Mouse (Mus musculus) heart, postnatal 0 days (tissue): ENCODE results near the gene Gpc3. TPM values are rescaled to one million over a fixed set of nuclear protein-coding genes. Genes with fewer than 3 reads are reported as not detected.

Source experiments
- ATAC-seq: fragments of 200-750 bp; cut with Nextera tagmentation; 2 replicates; pipeline ENCODE4 v1.8.0; 2017; ENCODE audit warnings: low read depth, moderate number of reproducible peaks, moderate library complexity; ENCODE audit not compliant: insufficient read depth
- DNase-seq: peaks from one replicate; pipeline ENCODE4 v3.0.0-alpha.2; 2016; ENCODE audit warnings: low spot score
- H3K27ac ChIP-seq: fragments of 300-500 bp; sonication (generic); 2 replicates; pipeline ENCODE4 v1.5.1; 2014; ENCODE audit warnings: low read depth, mild to moderate bottlenecking
- H3K27me3 ChIP-seq: fragments of 300-500 bp; sonication (generic); 2 replicates; pipeline ENCODE4 v1.6.1; 2014; ENCODE audit warnings: low read length, mixed read lengths; ENCODE audit not compliant: control insufficient read depth, insufficient read depth
- H3K36me3 ChIP-seq: fragments of 300-500 bp; sonication (generic); replicated peaks from 2 replicates; pipeline ENCODE4 v1.6.1; 2014; ENCODE audit warnings: low read length, mixed read lengths; ENCODE audit not compliant: control insufficient read depth, insufficient read depth
- H3K4me1 ChIP-seq: fragments of 300-500 bp; sonication (generic); 2 replicates; pipeline ENCODE4 v1.6.1; 2014; ENCODE audit warnings: antibody characterized with exemption; ENCODE audit not compliant: control insufficient read depth, insufficient read depth
- H3K4me2 ChIP-seq: fragments of 300-500 bp; sonication (generic); 2 replicates; pipeline ENCODE4 v1.6.1; 2014; ENCODE audit warnings: low read depth, mild to moderate bottlenecking, low read length, moderate library complexity
- H3K4me3 ChIP-seq: fragments of 300-500 bp; sonication (generic); 2 replicates; pipeline ENCODE4 v1.5.1; 2014; ENCODE audit warnings: low read depth, low read length
- H3K9ac ChIP-seq: fragments of 300-500 bp; sonication (generic); replicated peaks from 2 replicates; pipeline ENCODE4 v1.6.1; 2014; ENCODE audit warnings: low read depth, low read length, mixed read lengths
- H3K9me3 ChIP-seq: fragments of 300-500 bp; sonication (generic); replicated peaks from 2 replicates; pipeline ENCODE4 v1.6.1; 2016; ENCODE audit warnings: low read length; ENCODE audit not compliant: control insufficient read depth
- CTCF ChIP-seq: IDR thresholded peaks from 2 replicates; pipeline ENCODE4 v1.5.1; 2016; ENCODE audit warnings: antibody characterized with exemption, control low read depth, low read depth
- EP300 ChIP-seq: IDR thresholded peaks from 2 replicates; pipeline ENCODE4 v1.6.1; 2016; ENCODE audit warnings: antibody characterized with exemption, low read depth
- WGBS: fragments of 180-500 bp; shearing (Covaris S2); extraction: QIAGEN DNeasy Blood & Tissue Kit; methylation state at CpG from one replicate; pipeline ENCODE4 v1.1.7; 2014; 5-methylcytosine and 5-hydroxymethylcytosine counted together
- microRNA counts: library from miRNA; unstranded; fragments of <30 nt; microRNA quantifications from one replicate; lab custom pipeline; 2015
- microRNA-seq: library from miRNA; unstranded; fragments of <30 nt; microRNA quantifications from one replicate; pipeline ENCODE4, GENCODE M21; 2016
- polyA plus RNA-seq: library from polyadenylated mRNA; unstranded; fragments of >200 nt; fragmentation: Nextera tagmentation; extraction: Ambion mirVana; gene quantifications from 2 replicates; pipeline ENCODE4 v1.2.1, GENCODE M21; 2015
- total RNA-seq: library from RNA; depleted of rRNA; stranded (reverse); fragments of >200 nt; gene quantifications from 2 replicates; pipeline ENCODE4 v1.2.3, GENCODE M21; 2014; ENCODE audit warnings: low replicate concordance; rRNA removed

Gene Gpc3
- total and polyA plus RNA-seq, 2 experiments from 2014 or later: 45.1 to 140 TPM

- 65% methylated on average over 1 of the region's 1 CpGs for WGBS
- ATAC-seq (no peak), DNase-seq (no peak)
- no peak overlapping the region for H3K4me3 ChIP-seq
- no peaks in the 10 kb centered on the region for H3K36me3 ChIP-seq
- H3K27ac ChIP-seq: no peak overlapping the region
- no peaks in the 10 kb centered on the region for H3K9me3 ChIP-seq
- H3K27me3 ChIP-seq: no peaks in the 10 kb centered on the region
- H3K4me1 ChIP-seq: no peaks in the 10 kb centered on the region
- no peak overlapping the region for H3K4me2 ChIP-seq
- H3K9ac ChIP-seq: no peak overlapping the region
- TF ChIP-seq CTCF (no peak), EP300 (no peak)
Observed at GRCm38 (mm10) chrX:52254526-52254925, 359.2 kb downstream of the Gpc3 start.

- H3K4me2 ChIP-seq: no peak overlapping the region
- ATAC-seq: no peak
- no peak overlapping the region for H3K27ac ChIP-seq
- no peak for TF ChIP-seq EP300
- no peak for TF ChIP-seq CTCF
- 61% methylated on average over 4 of the region's 4 CpGs for WGBS
- H3K9me3 ChIP-seq: no peaks in the 10 kb centered on the region
- no peak overlapping the region for H3K4me3 ChIP-seq
- no peaks in the 10 kb centered on the region for H3K36me3 ChIP-seq
- DNase-seq: no peak
- no peaks in the 10 kb centered on the region for H3K27me3 ChIP-seq
- H3K9ac ChIP-seq: no peak overlapping the region
- no peaks in the 10 kb centered on the region for H3K4me1 ChIP-seq
Observed at GRCm38 (mm10) chrX:52245694-52246297, 368.0 kb downstream of the Gpc3 start.

GRCm38 (mm10) chrX:52237470-52237869 is 376.3 kb downstream of the Gpc3 start:
- ATAC-seq: no peak
- Histone ChIP-seq H3K9ac (no peak overlapping the region), H3K27ac (peak overlapping the region; percentile 58; the same call in 1 of the 2 replicates), H3K4me3 (no peak overlapping the region), H3K4me2 (no peak overlapping the region), H3K4me1 (no peaks in the 10 kb centered on the region; the same call in 1 of the 2 replicates), H3K9me3 (no peaks in the 10 kb centered on the region), H3K27me3 (no peaks in the 10 kb centered on the region), H3K36me3 (no peaks in the 10 kb centered on the region)
- TF ChIP-seq EP300 (no peak), CTCF (no peak)
- peak; percentile 24 for DNase-seq
- WGBS: 73% methylated on average over 4 of the region's 4 CpGs

- H3K9me3 ChIP-seq: no peaks in the 10 kb centered on the region
- H3K36me3 ChIP-seq: no peaks in the 10 kb centered on the region
- H3K27me3 ChIP-seq: no peaks in the 10 kb centered on the region
- WGBS: 65% methylated on average over 7 of the region's 7 CpGs
- no peak overlapping the region for H3K4me3 ChIP-seq
- no peak overlapping the region for H3K9ac ChIP-seq
- ATAC-seq: no peak
- H3K4me2 ChIP-seq: no peak overlapping the region
- no peak for DNase-seq
- TF ChIP-seq EP300: no peak
- no peak for TF ChIP-seq CTCF
- H3K27ac ChIP-seq: no peak overlapping the region
- no peaks in the 10 kb centered on the region for H3K4me1 ChIP-seq
Observed at GRCm38 (mm10) chrX:52231984-52232383, 381.8 kb downstream of the Gpc3 start.

DNA sequence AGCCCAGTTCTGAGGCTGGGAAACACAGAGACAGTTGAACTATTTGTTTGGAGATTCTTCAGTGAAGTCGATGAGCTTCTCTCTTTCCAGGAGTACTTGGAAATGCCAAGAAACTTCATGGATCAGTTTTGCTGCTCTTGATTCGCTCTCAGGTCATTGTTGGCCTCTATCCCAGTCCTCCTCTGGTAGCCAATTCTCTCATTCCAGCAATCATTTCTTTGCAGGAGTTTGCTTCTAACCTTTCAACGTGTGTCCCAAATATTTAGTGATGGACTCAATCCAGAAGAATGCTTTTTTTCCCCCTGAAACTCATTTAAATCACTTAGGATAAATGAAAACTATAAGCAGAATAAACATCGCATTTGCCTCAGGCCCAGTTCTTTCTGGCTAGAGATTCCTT is 383.0 kb downstream of the Gpc3 start:
- ATAC-seq (no peak), DNase-seq (no peak)
- no peak overlapping the region for H3K9ac ChIP-seq
- TF ChIP-seq CTCF (no peak), EP300 (no peak)
- no peaks in the 10 kb centered on the region for H3K36me3 ChIP-seq
- H3K27ac ChIP-seq: no peak overlapping the region
- no peak overlapping the region for H3K4me3 ChIP-seq
- no peaks in the 10 kb centered on the region for H3K27me3 ChIP-seq
- H3K4me1 ChIP-seq: no peaks in the 10 kb centered on the region
- H3K9me3 ChIP-seq: no peaks in the 10 kb centered on the region
- no peak overlapping the region for H3K4me2 ChIP-seq
- 77% methylated on average over 4 of the region's 4 CpGs for WGBS

MicroRNAs encoded within 50 kb of the gene (microRNA counts, 519-probe panel; counts per million panel counts)
- not detected for microRNA mmu-miR-717 (lab: Ali Mortazavi, UCI)

Small RNAs within 50 kb of the gene (microRNA-seq; reads per million reads assigned to microRNA genes)
- gene Mir6384 (not detected), gene Mir717 (not detected)

Other genes starting within 250 kb of the Gpc3 start
- gene Ccdc160, start 177.2 kb upstream of the Gpc3 start, total RNA-seq: not detected in 2 replicates
- gene Ccdc160, start 177.2 kb upstream of the Gpc3 start, polyA plus RNA-seq: 0.56 and 0.72 TPM in 2 replicates